In genomic region chr15:19711764-19712163, GRCm38 (mm10) we compare ENCODE assay signal across 14 mouse cellular contexts.
"Had no signal": no experiment of that assay in that cellular context is flagged by ENCODE, and none has a peak within 500 bp of the region (broad histone marks: within the 10 kb centered on the region; RNA-seq: fewer than 3 reads in every experiment).

No protein-coding gene starts in this region.

- DNase-seq: lung, adult 18-20 months; lung, embryonic 14.5 days; lung, postnatal 10 days; lung, postnatal 4 days; midbrain, embryonic 14.5 days; retina, postnatal 1 day; right cerebral cortex, adult 18-20 months; right cerebral cortex, postnatal 25 days; right cerebral cortex, postnatal 4 days; spleen, adult 18-20 months; thymus, adult 18-20 months; thymus, postnatal 14 days; thymus, postnatal 36 days had no signal

- ATAC-seq: midbrain, embryonic 16.5 days had no signal
